Mouse (Mus musculus) liver, postnatal 0 days (tissue): ENCODE results near the gene Gm37240.

Experiments used
- CTCF ChIP-seq: sonication (generic); IDR thresholded peaks from 2 replicates; pipeline ENCODE4 v1.5.1; 2016; ENCODE audit warnings: antibody characterized with exemption, low read depth
- EP300 ChIP-seq: IDR thresholded peaks from 2 replicates; pipeline ENCODE4 v1.6.1; 2016; ENCODE audit warnings: antibody characterized with exemption, low read depth, mild to moderate bottlenecking

GRCm38 (mm10) chr3:85393395-85393794 lies 493.9 kb downstream of the Gm37240 start:
- TF ChIP-seq CTCF (no peak), EP300 (no peak)
